Mouse (Mus musculus) cerebellum, adult 11 months (tissue): ENCODE data around the gene Tex264.
"Not testable (repeated sequence)": the region's sequence is repeated elsewhere in the genome, so short reads cannot be mapped to it uniquely, and the experiment has no call there.

ENCODE experiments used
- DNase-seq: peaks from one replicate; pipeline ENCODE4 v3.0.0; 2022

Tex264 gene

GRCm38 (mm10) chr9:106659935-106660334 is 25.8 kb downstream of the Tex264 start:
- DNase-seq: no peak

GRCm38 (mm10) chr9:106659441-106659840 is 26.3 kb downstream of the Tex264 start:
- no peak for DNase-seq

- DNase-seq: no peak
Measured at GRCm38 (mm10) chr9:106657592-106657991, 28.1 kb downstream of the Tex264 start.

GRCm38 (mm10) chr9:106656820-106657219 is 28.9 kb downstream of the Tex264 start:
- no peak for DNase-seq

- no peak for DNase-seq
Measured at GRCm38 (mm10) chr9:106655884-106656720, 29.6 kb downstream of the Tex264 start, which contains the start of gene Grm2. TSS of gene Grm2 (minus strand) at chr9:106656082.

- DNase-seq: no peak
Measured at GRCm38 (mm10) chr9:106652720-106653119, 33.0 kb downstream of the Tex264 start.

GRCm38 (mm10) chr9:106647226-106647625 is 38.5 kb downstream of the Tex264 start:
- DNase-seq: no peak

GRCm38 (mm10) chr9:106645684-106646271 is 39.9 kb downstream of the Tex264 start:
- no peak for DNase-seq

- no peak for DNase-seq
Measured at GRCm38 (mm10) chr9:106643787-106644186, 41.9 kb downstream of the Tex264 start.

- peak; percentile 48 for DNase-seq
Measured at GRCm38 (mm10) chr9:106643128-106643527, 42.6 kb downstream of the Tex264 start.

GRCm38 (mm10) chr9:106641346-106641745 is 44.4 kb downstream of the Tex264 start:
- DNase-seq: no peak

- no peak for DNase-seq
Measured at GRCm38 (mm10) chr9:106638154-106638553, 47.6 kb downstream of the Tex264 start.

- DNase-seq: no peak
Measured at GRCm38 (mm10) chr9:106632185-106632584, 53.5 kb downstream of the Tex264 start.

- not testable (repeated sequence) for DNase-seq
Measured at GRCm38 (mm10) chr9:106627796-106628195, 57.9 kb downstream of the Tex264 start.

- DNase-seq: no peak
Measured at GRCm38 (mm10) chr9:106626282-106626681, 59.4 kb downstream of the Tex264 start, which contains the start of gene Iqcf6. TSS of gene Iqcf6 (plus strand) at chr9:106626582.

- no peak for DNase-seq
Measured at GRCm38 (mm10) chr9:106617496-106617895, 68.2 kb downstream of the Tex264 start.

- DNase-seq: no peak
Measured at GRCm38 (mm10) chr9:106616306-106616705, 69.4 kb downstream of the Tex264 start.

- DNase-seq: no peak
Measured at GRCm38 (mm10) chr9:106614616-106615015, 71.1 kb downstream of the Tex264 start.

GRCm38 (mm10) chr9:106613951-106614350 is 71.8 kb downstream of the Tex264 start:
- DNase-seq: no peak

- no peak for DNase-seq
Measured at GRCm38 (mm10) chr9:106610727-106611126, 75.0 kb downstream of the Tex264 start.
